In genomic region chr6:32177905-32178304, GRCm38 (mm10) we compare ENCODE assay signal across 15 mouse cellular contexts.
"Had no signal": no experiment of that assay in that cellular context is flagged by ENCODE, and none has a peak within 500 bp of the region (broad histone marks: within the 10 kb centered on the region; RNA-seq: fewer than 3 reads in every experiment).

No protein-coding gene starts in this region.

- H3K4me2 ChIP-seq: limb, embryonic 13.5 days; midbrain, embryonic 11.5 days had no signal

- H3K36me3 ChIP-seq: limb, embryonic 13.5 days had no signal

- H3K9ac ChIP-seq: limb, embryonic 13.5 days; liver, embryonic 14.5 days had no signal

- ATAC-seq: hindbrain, postnatal 0 days; midbrain, embryonic 16.5 days had no signal

- H3K4me3 ChIP-seq: limb, embryonic 13.5 days; megakaryocyte, embryonic 14.5 days had no signal

- H3K27ac ChIP-seq: hindbrain, postnatal 0 days; limb, embryonic 13.5 days; liver, embryonic 14.5 days had no signal

- DNase-seq: kidney, adult 2 months; kidney, postnatal 36 days; lung, adult 18-20 months; lung, postnatal 10 days; lung, postnatal 4 days; right cerebral cortex, postnatal 4 days; spleen, adult 18-20 months; thymus, adult 18-20 months; thymus, postnatal 36 days had no signal

- H3K9me3 ChIP-seq: limb, embryonic 13.5 days; megakaryocyte, embryonic 14.5 days had no signal
